Mouse (Mus musculus): ENCODE data around the gene Mindy2. TPM values are rescaled to one million over a fixed set of nuclear protein-coding genes. Genes with fewer than 3 reads are reported as not detected.
"Not testable (repeated sequence)": the region's sequence is repeated elsewhere in the genome, so short reads cannot be mapped to it uniquely, and the experiment has no call there.

Mindy2 gene
- total RNA-seq, 2 experiments from 2014 or later, result 34.7 to 35.0 TPM

- no peak for DNase-seq
- intact Hi-C loops (cut with DNase I), result no loop called here
These were observed 58.7 kb downstream of the Mindy2 start for GRCm38 (mm10) chr9:70598271-70598670.

DNA sequence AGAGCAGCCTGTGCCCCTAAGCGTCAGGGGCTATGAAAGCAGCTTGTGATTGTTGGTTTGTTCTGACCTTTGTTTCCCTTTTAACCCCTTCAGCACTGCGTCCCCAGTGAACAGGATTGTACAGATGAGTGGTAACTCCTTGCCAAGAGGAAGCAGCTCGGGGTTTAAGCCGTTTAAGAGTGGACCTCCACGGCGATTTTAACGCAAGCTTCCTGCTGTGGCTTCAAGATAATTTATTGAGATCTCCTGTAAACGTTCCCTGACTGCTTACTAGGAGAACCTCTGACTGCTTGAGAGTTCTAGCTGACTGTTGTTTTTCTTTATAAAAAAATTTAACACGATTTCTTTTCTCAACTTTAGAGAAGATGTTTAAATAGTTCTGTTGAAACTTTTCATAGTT, 65.5 kb downstream of the Mindy2 start:
- DNase-seq, result no peak
- intact Hi-C loops (cut with DNase I), result no loop called here

DNA sequence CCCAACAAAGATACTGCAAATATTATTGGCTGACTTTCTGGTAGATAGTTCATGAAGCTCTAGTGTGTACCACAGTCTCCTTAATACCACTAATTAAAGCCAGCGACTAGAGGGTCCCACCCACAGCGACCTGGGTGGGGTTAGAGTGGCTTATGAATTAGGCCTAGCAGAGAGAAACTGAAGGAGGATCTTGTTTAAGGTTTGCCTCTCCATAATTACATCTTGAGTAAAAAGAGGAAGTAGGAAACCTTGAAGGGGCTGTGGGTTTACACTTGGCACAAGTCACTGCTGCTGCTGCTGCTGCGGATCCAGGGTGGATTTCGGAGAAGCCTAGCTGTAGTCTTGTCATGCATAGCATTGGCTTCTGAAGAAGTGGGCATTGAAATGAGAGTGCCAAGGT, 66.2 kb downstream of the Mindy2 start:
- intact Hi-C loops (cut with DNase I), result no loop called here

DNA sequence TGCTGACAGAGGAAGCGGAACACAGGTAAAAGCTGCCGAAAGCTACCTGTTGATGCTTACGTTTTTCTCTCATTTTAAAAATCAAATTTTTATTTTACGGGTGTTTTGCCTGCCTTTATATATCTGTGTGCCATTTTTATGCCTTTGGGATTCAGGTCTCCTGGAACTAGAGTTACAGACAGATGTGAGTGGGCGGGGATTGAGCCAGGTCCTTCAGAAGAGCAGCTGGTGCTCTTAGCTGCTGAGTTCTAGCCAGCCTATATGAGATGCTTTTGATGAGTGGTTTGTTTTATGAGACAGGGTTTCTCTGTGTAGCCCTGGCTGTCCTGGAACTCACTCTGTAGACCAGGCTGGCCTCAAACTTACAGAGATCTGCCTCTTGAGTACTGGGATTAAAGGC, 69.8 kb downstream of the Mindy2 start:
- DNase-seq, result no peak
- intact Hi-C loops (cut with DNase I), result no loop called here

More for the DNA sequence above, 66.2 kb downstream of the Mindy2 start:
- no peak for DNase-seq

- DNase-seq, result no peak
- intact Hi-C loops (cut with DNase I), result no loop called here
These were observed 71.8 kb downstream of the Mindy2 start for GRCm38 (mm10) chr9:70585172-70585571.

DNA sequence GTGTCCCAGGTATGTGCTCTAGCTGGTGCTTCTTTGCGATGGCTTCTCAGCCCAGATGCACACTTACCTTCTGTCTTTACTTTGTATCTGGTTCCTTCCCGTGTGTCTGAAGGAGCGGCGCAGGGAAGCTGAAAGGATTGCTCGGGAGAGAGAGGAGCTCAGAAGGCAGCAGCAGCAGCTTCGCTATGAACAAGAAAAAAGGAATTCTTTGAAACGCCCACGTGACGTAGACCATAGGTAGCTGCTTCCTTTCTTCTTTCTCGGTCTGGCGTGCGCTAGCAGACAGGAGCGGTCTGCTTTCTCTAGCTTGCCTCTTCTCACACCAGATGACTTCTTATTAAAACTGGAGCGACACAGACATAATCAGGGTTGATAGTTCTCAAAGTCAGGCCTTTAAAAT, 72.3 kb downstream of the Mindy2 start:
- intact Hi-C loops (cut with DNase I), result no loop called here
- DNase-seq, result no peak

DNA sequence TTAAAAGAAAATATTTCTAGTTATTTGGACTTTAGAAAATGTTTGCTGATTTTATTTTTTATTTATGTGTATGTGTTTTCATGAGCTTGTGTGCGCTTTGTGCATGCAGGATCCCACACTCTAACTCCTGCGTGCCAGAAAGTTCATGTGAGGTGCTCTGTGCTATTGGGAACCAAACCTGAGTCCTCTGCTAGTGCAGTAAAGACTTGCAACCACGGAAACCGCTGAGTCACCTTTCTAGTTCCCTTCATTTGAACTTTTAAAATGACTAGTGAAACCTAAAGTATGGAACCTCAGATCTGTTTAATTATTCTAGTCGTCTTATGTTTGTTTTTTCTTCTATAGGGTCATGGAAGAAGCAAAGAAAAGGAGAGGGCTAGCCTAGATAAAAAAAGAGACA, 76.0 kb downstream of the Mindy2 start:
- intact Hi-C loops (cut with DNase I), result no loop called here
- no peak for DNase-seq

- no peak for DNase-seq
- intact Hi-C loops (cut with DNase I), result no loop called here
These were observed 78.9 kb downstream of the Mindy2 start for GRCm38 (mm10) chr9:70578123-70578522.

DNA sequence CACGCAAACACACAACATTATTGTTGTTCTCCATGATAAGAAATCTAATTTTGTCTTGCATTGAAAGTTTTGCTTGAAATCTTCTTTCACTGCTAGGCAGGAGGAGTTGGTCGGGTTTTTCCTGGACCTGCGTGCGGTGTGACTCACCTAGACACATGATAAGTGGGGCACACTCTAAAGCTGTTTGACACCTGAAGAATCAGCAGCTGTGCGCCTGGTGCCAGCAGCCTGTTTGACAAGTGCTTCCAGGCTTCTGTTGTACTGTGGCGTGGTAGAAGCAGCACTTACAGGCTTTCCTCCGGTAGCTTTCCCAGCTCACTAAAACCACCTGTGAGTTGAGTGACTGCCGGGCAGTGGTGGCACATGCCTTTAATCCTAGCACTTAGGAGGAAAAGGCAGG, 86.6 kb downstream of the Mindy2 start:
- intact Hi-C loops (cut with DNase I), result no loop called here
- no peak for DNase-seq

DNA sequence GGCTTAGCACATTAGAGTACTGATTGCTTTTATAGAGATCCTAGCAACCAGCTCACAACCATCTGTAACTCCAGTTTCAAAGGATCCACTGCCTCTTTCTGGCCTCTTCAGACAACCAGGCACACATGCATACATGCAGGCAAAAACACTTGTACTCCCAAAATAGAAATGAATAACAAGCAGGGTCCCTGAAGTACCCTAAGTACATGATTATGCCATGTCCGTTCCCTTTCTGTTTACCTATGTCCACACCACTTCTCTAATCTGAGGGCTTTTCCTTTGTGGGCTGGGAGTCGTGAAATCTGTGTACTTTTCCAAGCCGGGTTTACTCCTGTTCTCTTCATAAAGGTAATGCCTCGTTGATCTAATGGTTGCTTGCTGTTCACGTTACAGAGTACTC, 89.3 kb downstream of the Mindy2 start:
- intact Hi-C loops (cut with DNase I), result no loop called here
- DNase-seq, result no peak

GRCm38 (mm10) chr9:70562825-70563224, 94.1 kb downstream of the Mindy2 start:
- intact Hi-C loops (cut with DNase I), result loop anchor here (5.0 kb wide), 1 partner anchor 146 kb away; no protein-coding TSS in a partner anchor
- no peak for DNase-seq

- no peak for DNase-seq
- intact Hi-C loops (cut with DNase I), result no loop called here
These were observed 100.2 kb downstream of the Mindy2 start for GRCm38 (mm10) chr9:70556796-70557195.

DNA sequence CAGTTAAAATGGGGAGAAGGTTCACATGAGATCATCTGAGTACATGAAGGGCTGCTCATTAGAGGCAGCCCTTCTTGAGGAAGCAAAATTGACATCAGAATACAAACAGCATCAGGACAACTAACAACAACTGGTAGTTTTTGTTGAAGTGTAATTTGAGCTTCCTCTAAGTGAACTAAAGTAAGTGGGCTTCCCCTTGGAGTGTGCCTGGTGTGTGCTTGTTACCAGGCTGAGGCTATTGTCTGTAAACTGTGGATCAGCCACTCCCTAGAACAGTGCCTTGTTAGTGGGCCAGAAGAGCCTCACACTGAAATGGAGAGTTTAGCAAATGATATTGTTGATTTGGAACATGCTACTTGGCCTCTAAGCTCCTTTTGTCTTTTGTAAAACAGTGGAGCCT, 101.5 kb downstream of the Mindy2 start:
- no peak for DNase-seq
- intact Hi-C loops (cut with DNase I), result no loop called here

- intact Hi-C loops (cut with DNase I); DNase-seq: not testable (repeated sequence)
These were observed 104.7 kb downstream of the Mindy2 start for GRCm38 (mm10) chr9:70552233-70552632.

- no peak for DNase-seq
- intact Hi-C loops (cut with DNase I), result no loop called here
These were observed 105.5 kb downstream of the Mindy2 start for GRCm38 (mm10) chr9:70551524-70551923.

Other genes with a start within 250 kb of the Mindy2 start
- gene Ccnb2, start 235.6 kb downstream of the Mindy2 start, total RNA-seq (2021), result 1 to 10 TPM; 6.1 to 9.9 TPM
- gene Rnf111, start 153.4 kb downstream of the Mindy2 start, total RNA-seq (2021), result 10 to 100 TPM; 27.5 to 27.8 TPM
- gene Sltm, start 114.4 kb downstream of the Mindy2 start, total RNA-seq (2021), result 10 to 100 TPM; 27.1 to 30.8 TPM
- under 1 TPM; 0.45 to 0.56 TPM for gene Gm10642, start 923 bp downstream of the Mindy2 start, total RNA-seq (2021)
- 10 to 100 TPM; 56.1 to 56.4 TPM for gene Adam10, start 21.8 kb upstream of the Mindy2 start, total RNA-seq (2021)